Mouse (Mus musculus): ENCODE results near the gene Anapc2.

- TF ChIP-seq CTCF (IDR thresholded peaks at IDR 0.05; ENCODE audit: low read depth, low read length), result no peak
- no peak for TF ChIP-seq POLR2A (IDR thresholded peaks at IDR 0.05; ENCODE audit: insufficient read depth, low read length)
Measured at GRCm38 (mm10) chr2:25290816-25291130, 18.5 kb downstream of the Anapc2 start.
